Mouse (Mus musculus) embryonic facial prominence, embryonic 10.5 days (tissue): ENCODE results near the gene Rasal1. TPM values are rescaled to one million over a fixed set of nuclear protein-coding genes. Genes with fewer than 3 reads are reported as not detected.
A peak's percentile ranks its signal among the peaks of the same experiment; 100 is the strongest.

Experiments used
- DNase-seq: peaks from one replicate; pipeline ENCODE4 v3.0.0-alpha.2; 2017; ENCODE audit warnings: low spot score
- H3K27ac ChIP-seq: fragments of 300-500 bp; sonication (generic); replicated peaks from 2 replicates; pipeline ENCODE4 v1.5.1; 2016; ENCODE audit warnings: mild to moderate bottlenecking
- H3K27me3 ChIP-seq: fragments of 300-500 bp; sonication (generic); replicated peaks from 2 replicates; pipeline ENCODE4 v1.6.1; 2016; ENCODE audit warnings: low read depth, mild to moderate bottlenecking; ENCODE audit not compliant: poor library complexity, severe bottlenecking
- H3K36me3 ChIP-seq: fragments of 300-500 bp; sonication (generic); replicated peaks from 2 replicates; pipeline ENCODE4 v1.6.1; 2016; ENCODE audit warnings: mild to moderate bottlenecking, moderate library complexity
- H3K4me1 ChIP-seq: fragments of 300-500 bp; sonication (generic); 2 replicates; pipeline ENCODE4 v1.6.1; 2016
- H3K4me3 ChIP-seq: fragments of 300-500 bp; sonication (generic); 2 replicates; pipeline ENCODE4 v1.5.1; 2016; ENCODE audit warnings: mild to moderate bottlenecking, moderate library complexity
- H3K9me3 ChIP-seq: fragments of 300-500 bp; sonication (generic); 2 replicates; pipeline ENCODE4 v1.6.1; 2016; ENCODE audit warnings: mild to moderate bottlenecking
- WGBS: fragments of 180-500 bp; shearing (Covaris S2); methylation state at CpG from one replicate; pipeline ENCODE4 v1.1.7; 2016; 5-methylcytosine and 5-hydroxymethylcytosine counted together
- polyA plus RNA-seq: library from polyadenylated mRNA; unstranded; fragments of >200 nt; fragmentation: Nextera tagmentation; extraction: Ambion mirVana; gene quantifications from 2 replicates; pipeline ENCODE4 v1.2.1, GENCODE M21; 2016

Rasal1 gene
- polyA plus RNA-seq, 1 experiment from 2014 or later, result 0.07 TPM

DNA sequence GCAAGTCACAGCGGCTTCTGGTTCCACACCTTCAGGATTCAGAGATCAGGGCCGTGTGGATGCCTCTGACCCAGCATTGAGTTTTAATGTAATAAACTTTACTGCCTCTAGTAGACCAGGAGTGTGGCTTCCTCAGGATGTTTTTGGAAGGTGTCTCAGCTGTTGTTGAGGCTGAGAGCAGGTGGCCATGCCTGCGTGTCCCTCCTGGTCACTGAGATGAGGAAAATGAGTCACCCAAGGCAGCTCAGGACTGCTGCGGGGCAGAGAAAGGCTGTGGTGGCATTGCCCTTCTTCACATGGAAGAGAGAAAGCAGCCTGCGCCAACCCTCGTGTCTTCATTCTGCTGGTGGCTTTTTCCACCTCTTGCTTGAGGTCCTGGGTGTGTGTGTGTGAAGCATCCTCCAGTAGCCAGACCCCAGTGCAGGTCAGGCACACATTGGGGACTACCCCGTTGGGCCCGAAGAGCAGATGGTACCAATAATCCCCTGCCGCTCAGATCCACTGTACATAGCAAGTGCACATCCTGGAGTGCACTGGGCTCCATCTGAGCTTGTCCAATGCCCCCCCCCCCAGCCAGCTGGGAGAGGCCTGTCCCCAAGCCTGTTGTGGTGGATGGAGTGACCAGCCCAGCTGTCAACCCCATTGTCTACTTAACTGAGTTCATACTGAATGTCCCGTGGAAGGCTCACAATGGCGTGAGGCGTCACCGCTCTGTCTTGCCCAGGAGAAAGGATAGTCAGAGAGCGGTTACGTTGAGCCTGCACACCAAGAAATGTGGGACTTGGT lies 20.9 kb upstream of the Rasal1 start:
- Histone ChIP-seq H3K27ac (no peak overlapping the region), H3K36me3 (peaks cover 66% of the 10 kb centered on the region), H3K9me3 (peaks cover 7% of the 10 kb centered on the region; the same call in 1 of the 2 replicates), H3K4me3 (no peak overlapping the region), H3K4me1 (peaks cover 13% of the 10 kb centered on the region), H3K27me3 (peaks cover 37% of the 10 kb centered on the region)
- no peak for DNase-seq
- 91% methylated on average over 15 of the region's 15 CpGs for WGBS

DNA sequence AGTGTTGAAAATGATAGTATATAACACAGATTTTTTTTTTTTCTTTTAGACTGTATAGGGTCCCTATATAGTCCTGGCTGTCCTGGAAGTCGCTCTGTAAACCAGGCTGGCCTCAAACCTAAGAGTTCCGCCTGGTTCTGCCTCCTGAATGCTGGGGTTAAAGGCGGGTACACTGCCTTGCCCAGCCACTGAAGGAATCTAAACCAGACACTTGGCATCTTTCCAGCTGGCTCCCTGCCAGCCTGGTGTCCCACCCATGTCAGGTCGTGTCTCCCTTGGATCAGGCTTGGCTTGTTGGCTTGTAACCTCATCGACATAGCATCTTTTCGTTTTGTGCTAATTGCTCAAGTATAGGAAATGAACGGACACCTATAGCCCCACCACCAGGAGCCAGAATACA lies 20.0 kb upstream of the Rasal1 start:
- H3K4me3 ChIP-seq, result no peak overlapping the region
- 85% methylated on average over 7 of the region's 7 CpGs for WGBS
- peaks cover 45% of the 10 kb centered on the region for H3K27me3 ChIP-seq
- H3K27ac ChIP-seq, result no peak overlapping the region
- peaks cover 7% of the 10 kb centered on the region; the same call in 1 of the 2 replicates for H3K9me3 ChIP-seq
- H3K4me1 ChIP-seq, result peaks cover 13% of the 10 kb centered on the region
- peaks cover 57% of the 10 kb centered on the region for H3K36me3 ChIP-seq
- DNase-seq, result no peak

DNA sequence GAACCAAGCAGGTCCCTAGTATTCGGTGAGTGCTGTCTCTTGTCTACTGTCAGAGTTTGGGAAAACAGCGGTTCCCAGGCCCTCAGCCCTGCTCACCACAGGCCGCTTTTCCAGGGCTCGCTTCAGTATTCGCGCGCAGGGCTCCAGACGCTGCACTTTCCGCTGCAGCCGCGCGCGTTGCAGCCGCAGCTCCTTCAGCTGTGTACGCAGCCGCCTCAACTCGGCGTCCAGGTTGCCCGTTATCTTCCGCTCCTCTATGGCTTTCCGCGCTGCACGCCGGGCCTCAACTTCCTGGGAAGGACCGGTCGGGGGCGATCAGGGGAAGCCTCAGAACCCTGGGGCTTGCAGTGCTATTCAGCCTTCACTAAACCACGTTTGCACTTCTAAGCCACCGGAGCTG lies 17.5 kb upstream of the Rasal1 start:
- H3K9me3 ChIP-seq, result peaks cover 7% of the 10 kb centered on the region; the same call in 1 of the 2 replicates
- WGBS, result 8% methylated on average over 29 of the region's 29 CpGs
- peaks cover 54% of the 10 kb centered on the region for H3K27me3 ChIP-seq
- peak; percentile 39 for DNase-seq
- peaks cover 32% of the 10 kb centered on the region for H3K36me3 ChIP-seq
- H3K4me1 ChIP-seq, result peaks cover 21% of the 10 kb centered on the region
- H3K4me3 ChIP-seq, result peak overlapping the region; percentile 44
- no peak overlapping the region for H3K27ac ChIP-seq

DNA sequence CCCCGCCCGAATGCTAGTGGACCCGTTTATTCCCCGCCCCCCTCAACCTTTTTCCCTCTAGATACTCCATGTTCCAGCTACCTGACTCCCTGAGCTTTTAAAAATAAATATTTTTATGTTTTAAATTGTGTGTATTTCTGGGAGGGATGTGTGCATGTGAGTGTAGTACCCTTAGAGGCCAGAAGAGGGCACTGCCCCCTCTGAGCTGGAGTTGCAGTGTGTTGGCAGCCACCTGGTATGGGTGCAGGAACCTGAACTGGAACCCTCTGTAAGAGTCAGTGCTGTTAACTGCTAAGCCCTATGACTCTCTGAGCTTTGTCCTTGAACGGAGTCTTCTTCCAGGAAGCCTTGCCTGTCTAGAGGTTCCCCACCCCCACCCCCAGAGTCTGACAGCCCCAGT lies 16.7 kb upstream of the Rasal1 start:
- H3K36me3 ChIP-seq, result peaks cover 25% of the 10 kb centered on the region
- H3K4me1 ChIP-seq, result peaks cover 16% of the 10 kb centered on the region
- WGBS, result 89% methylated on average over 5 of the region's 5 CpGs
- peaks cover 54% of the 10 kb centered on the region for H3K27me3 ChIP-seq
- no peak overlapping the region for H3K4me3 ChIP-seq
- no peak for DNase-seq
- H3K9me3 ChIP-seq, result peaks cover 7% of the 10 kb centered on the region; the same call in 1 of the 2 replicates
- H3K27ac ChIP-seq, result no peak overlapping the region

DNA sequence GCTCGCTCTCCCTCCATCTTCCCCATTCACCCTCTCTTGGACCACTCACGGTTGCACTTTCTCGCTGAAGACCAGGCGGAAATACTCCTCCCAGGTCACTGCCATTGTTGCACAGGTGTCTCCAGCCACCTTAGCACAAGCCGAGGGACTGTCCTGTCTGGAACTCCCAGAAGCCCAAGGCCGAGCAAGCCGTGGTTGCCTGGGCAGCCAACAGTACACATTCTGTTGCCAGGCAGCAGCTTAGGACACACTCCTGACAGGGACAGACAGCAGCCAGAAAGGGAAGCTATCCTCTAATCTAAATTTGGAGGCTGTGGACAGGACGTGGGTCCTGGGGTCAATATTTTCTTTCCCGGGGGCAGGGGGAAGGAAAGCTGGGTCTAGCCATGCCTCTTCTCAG lies 14.5 kb upstream of the Rasal1 start, which contains the start of gene Cfap73:
Gene Cfap73, minus strand, starts transcription at position 105 of the 400 bp plus-strand sequence.
- peaks cover 53% of the 10 kb centered on the region for H3K27me3 ChIP-seq
- H3K4me3 ChIP-seq, result no peak within 1 kb of the TSS
- H3K4me1 ChIP-seq, result peaks cover 16% of the 10 kb centered on the region
- whole genome bisulfite sequencing, result 59% methylated on average over 9 of the region's 9 CpGs
- no peak for DNase-seq
- peaks cover 7% of the 10 kb centered on the region; the same call in 1 of the 2 replicates for H3K9me3 ChIP-seq
- H3K27ac ChIP-seq, result no peak within 1 kb of the TSS
- peaks cover 2% of the 10 kb centered on the region for H3K36me3 ChIP-seq

DNA sequence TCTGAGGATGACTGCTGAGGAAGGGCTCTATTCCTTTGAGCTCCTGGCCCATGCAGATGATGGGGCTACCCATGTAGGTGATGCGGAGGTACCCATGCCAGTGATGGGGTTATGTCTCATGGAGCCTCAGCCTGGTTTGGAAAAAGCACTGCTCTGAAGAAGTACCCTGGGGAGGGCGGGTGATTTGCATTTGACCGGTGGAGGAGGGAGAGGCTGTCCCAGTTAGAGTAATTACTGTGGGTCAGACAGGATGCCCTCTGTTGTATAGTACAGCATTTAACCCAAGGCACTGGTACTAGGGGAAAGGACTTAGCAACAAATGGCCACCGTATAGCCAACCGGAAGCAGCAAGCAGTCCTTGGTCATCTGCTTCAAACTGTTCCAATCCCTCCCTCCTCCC lies 13.8 kb upstream of the Rasal1 start:
- Histone ChIP-seq H3K4me1 (peaks cover 16% of the 10 kb centered on the region), H3K27ac (no peak overlapping the region), H3K36me3 (no peaks in the 10 kb centered on the region), H3K4me3 (no peak overlapping the region), H3K9me3 (peaks cover 7% of the 10 kb centered on the region; the same call in 1 of the 2 replicates), H3K27me3 (peaks cover 45% of the 10 kb centered on the region)
- 46% methylated on average over 5 of the region's 5 CpGs for WGBS
- no peak for DNase-seq

DNA sequence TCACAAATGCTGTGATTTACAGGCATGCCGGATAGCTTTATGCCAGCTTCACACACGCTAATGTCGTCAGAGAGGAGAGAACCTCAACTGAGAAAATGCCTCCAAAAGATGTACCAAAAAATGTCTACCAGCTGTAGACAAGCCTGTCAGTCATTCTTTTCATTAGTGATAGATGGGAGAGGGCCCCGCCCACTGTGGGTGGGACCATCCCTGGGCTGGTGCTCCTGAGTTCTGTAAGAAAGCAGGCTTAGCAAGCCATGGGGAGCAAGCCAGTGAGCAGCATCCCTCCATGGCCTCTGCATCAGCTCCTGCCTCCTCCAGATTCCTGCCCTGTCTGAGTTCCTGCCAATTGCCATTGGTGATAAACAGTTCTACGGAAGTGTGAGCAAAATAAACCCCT lies 13.0 kb upstream of the Rasal1 start:
- Histone ChIP-seq H3K27ac (no peak overlapping the region), H3K36me3 (no peaks in the 10 kb centered on the region), H3K27me3 (peaks cover 38% of the 10 kb centered on the region), H3K9me3 (peaks cover 7% of the 10 kb centered on the region; the same call in 1 of the 2 replicates), H3K4me1 (peaks cover 16% of the 10 kb centered on the region), H3K4me3 (no peak overlapping the region)
- no peak for DNase-seq
- WGBS, result 92% methylated on average over 5 of the region's 5 CpGs

DNA sequence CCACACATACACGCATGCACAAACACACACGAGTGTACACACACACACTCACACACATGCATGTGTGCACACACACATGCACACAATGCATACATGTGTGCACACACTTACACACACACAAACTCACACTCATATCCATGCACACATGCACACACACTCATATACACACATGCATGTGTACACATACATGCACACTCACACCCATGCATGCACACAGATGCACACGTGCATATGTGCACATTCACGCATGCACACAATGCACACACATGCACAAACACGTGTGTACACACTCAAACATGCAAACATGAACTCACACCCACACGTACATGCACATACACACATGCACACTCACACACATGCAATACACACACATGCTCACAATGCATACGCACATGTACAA lies 8.5 kb upstream of the Rasal1 start:
- no peak overlapping the region for H3K4me3 ChIP-seq
- no peaks in the 10 kb centered on the region for H3K27me3 ChIP-seq
- no peaks in the 10 kb centered on the region for H3K36me3 ChIP-seq
- WGBS, result 91% methylated on average over 7 of the region's 7 CpGs
- H3K27ac ChIP-seq, result no peak overlapping the region
- H3K9me3 ChIP-seq, result no peaks in the 10 kb centered on the region
- H3K4me1 ChIP-seq, result 0 out of 2 replicates have a peak, but pooled peaks cover under 1% of the 10 kb centered on the region
- DNase-seq, result no peak

DNA sequence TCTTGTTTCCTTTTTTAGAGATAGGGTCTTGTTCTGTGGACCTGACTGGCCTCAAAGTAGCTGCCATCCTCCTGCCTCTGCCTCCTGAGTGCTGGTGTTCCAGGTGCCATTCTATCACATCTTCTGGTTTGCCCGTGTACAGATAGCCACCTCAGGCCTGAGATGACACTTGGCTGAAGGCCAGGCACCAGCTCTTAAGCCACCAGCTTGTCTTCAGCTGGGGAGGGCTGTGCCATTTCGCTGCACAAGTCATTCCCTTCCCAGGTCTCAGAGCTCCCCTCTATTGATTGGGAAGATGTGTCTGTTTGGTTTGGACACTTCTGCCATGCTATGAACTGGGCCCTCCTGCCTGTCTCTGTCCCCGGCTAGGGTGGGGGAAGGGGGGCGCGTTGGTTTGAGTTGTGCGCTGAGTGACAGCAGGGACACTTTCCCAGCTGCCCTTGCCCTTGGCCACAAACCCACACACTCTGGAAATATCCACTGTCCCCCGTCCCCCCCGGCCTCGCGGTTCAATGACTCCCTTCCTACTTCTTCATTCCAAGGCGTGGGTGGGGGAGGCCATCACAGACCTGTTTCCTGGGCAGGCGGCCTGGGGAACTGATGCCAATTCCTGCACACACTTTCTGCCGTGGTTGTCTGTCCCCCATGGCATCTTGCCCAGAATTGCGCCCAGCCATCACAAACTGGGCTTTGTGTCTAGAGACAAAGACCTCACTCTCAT lies 5.1 kb upstream of the Rasal1 start:
- H3K27ac ChIP-seq, result no peak overlapping the region
- 81% methylated on average over 14 of the region's 14 CpGs for WGBS
- DNase-seq, result no peak
- no peaks in the 10 kb centered on the region for H3K9me3 ChIP-seq
- peaks cover 2% of the 10 kb centered on the region for H3K4me1 ChIP-seq
- no peak overlapping the region for H3K4me3 ChIP-seq
- H3K36me3 ChIP-seq, result no peaks in the 10 kb centered on the region
- peaks cover 28% of the 10 kb centered on the region for H3K27me3 ChIP-seq

DNA sequence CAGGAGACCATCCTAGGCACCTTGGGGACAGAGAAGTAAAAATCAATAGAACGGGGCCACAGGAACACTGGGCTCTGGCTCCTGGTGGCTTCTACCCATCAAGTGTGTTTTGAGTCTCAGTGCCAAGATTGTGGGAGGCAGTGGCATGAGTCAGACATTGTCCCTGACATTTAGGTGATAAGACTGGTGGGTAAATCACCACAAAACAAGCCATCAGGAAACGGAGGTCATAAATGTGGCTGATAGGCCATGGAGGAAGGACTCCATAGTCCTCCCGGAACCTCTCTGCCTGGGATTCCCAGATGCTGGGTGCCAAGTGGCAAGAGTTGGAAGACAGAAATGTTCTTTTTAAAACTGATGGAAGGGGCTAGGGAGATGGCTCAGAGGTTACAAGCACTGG lies 4.4 kb upstream of the Rasal1 start:
- WGBS, result 85% methylated on average over 3 of the region's 3 CpGs
- DNase-seq, result no peak

DNA sequence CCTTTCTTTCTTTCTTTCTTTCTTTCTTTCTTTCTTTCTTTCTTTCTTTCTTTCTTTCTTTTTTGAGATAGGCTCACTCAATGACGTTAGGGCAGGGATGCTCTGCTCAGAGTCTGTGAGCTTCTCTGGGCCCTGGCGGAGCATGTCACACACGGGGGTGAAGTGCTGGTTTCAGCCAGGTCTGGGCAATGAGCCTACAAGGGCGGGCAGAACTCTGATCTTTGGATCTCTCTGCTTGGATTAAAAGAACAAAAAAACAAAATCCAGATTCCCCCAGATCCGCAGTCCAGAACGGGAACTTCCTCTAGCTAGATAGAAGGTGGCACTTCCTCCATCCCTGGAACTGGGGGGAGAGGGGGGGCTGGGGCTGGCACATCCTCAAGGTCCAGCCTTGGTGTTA lies 2.8 kb upstream of the Rasal1 start:
- Histone ChIP-seq H3K9me3 (no peaks in the 10 kb centered on the region), H3K4me1 (peaks cover 14% of the 10 kb centered on the region), H3K4me3 (no peak overlapping the region), H3K27me3 (peaks cover 51% of the 10 kb centered on the region), H3K27ac (no peak overlapping the region), H3K36me3 (no peaks in the 10 kb centered on the region)
- 63% methylated on average over 6 of the region's 6 CpGs for WGBS
- no peak for DNase-seq

More for the DNA sequence above, 4.4 kb upstream of the Rasal1 start:
- H3K4me3 ChIP-seq, result no peak overlapping the region
- H3K36me3 ChIP-seq, result no peaks in the 10 kb centered on the region
- peaks cover 9% of the 10 kb centered on the region for H3K4me1 ChIP-seq
- H3K27me3 ChIP-seq, result peaks cover 35% of the 10 kb centered on the region
- H3K9me3 ChIP-seq, result no peaks in the 10 kb centered on the region
- H3K27ac ChIP-seq, result no peak overlapping the region

DNA sequence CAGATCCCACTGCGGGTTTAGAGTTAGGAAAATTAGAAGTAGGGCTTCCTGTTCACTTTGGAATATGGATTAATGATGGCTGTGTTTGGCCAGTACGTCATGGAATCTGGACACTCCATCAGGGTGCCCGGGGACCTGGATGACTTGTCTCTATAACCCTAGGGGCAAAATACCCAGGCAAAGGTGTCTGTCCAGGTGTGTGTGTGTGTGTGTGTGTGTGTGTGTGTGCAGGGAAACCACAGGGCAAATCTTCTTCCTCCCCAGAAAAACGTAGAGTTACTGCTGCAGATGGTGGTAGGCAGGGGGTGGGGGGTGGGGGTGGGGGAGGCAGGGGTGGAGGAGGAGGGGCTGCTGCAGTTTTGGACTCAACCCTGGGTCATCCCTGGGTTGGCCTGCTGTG lies 1.3 kb upstream of the Rasal1 start:
- DNase-seq, result no peak
- Histone ChIP-seq H3K9me3 (no peaks in the 10 kb centered on the region), H3K4me3 (no peak overlapping the region), H3K36me3 (no peaks in the 10 kb centered on the region), H3K4me1 (peaks cover 17% of the 10 kb centered on the region), H3K27ac (no peak overlapping the region), H3K27me3 (peaks cover 61% of the 10 kb centered on the region)
- WGBS, result 75% methylated on average over 4 of the region's 4 CpGs
